Mouse (Mus musculus): ENCODE measurements around the gene Pdzd2. TPM values are rescaled to one million over a fixed set of nuclear protein-coding genes. Genes with fewer than 3 reads are reported as not detected.

The Pdzd2 gene
- polyA plus RNA-seq, 1 experiment from 2014 or later = 3.4 TPM

GRCm38 (mm10) chr15:12626930-12627329, 112.8 kb downstream of the Pdzd2 start:
- H3K9me3 ChIP-seq (replicated peaks; ENCODE audit: control insufficient read depth, low read length) = no peaks in the 10 kb centered on the region
- no peaks in the 10 kb centered on the region for H3K36me3 ChIP-seq (replicated peaks; ENCODE audit: control insufficient read depth, insufficient read depth, low read depth, low read length)
- no peak overlapping the region for H3K4me3 ChIP-seq (ENCODE audit: low read depth, low read length)
- no peaks in the 10 kb centered on the region for H3K4me1 ChIP-seq (ENCODE audit: control insufficient read depth, insufficient read depth, low read length)
- no peak overlapping the region for H3K9ac ChIP-seq (replicated peaks; ENCODE audit: low read length)
- no peaks in the 10 kb centered on the region for H3K27me3 ChIP-seq (ENCODE audit: control insufficient read depth, insufficient read depth, low read length)
- no peak overlapping the region for H3K27ac ChIP-seq (replicated peaks; ENCODE audit: low read depth, low read length)
- ATAC-seq (replicated peaks; ENCODE audit: insufficient number of reproducible peaks, low FRiP score, low TSS enrichment, low read depth) (no peak), DNase-seq (ENCODE audit: low spot score) (no peak)
- H3K4me2 ChIP-seq (ENCODE audit: low read depth, low read length) = no peak overlapping the region
- 78% methylated on average over 9 of the region's 9 CpGs for WGBS

- no peaks in the 10 kb centered on the region for H3K36me3 ChIP-seq (replicated peaks; ENCODE audit: control insufficient read depth, insufficient read depth, low read depth, low read length)
- no peak for DNase-seq (ENCODE audit: low spot score)
- no peaks in the 10 kb centered on the region for H3K9me3 ChIP-seq (replicated peaks; ENCODE audit: control insufficient read depth, low read length)
- 69% methylated on average over 8 of the region's 8 CpGs for WGBS
- no peak for ATAC-seq (replicated peaks; ENCODE audit: insufficient number of reproducible peaks, low FRiP score, low TSS enrichment, low read depth)
- H3K9ac ChIP-seq (replicated peaks; ENCODE audit: low read length) = no peak overlapping the region
- H3K4me2 ChIP-seq (ENCODE audit: low read depth, low read length) = no peak overlapping the region
- no peak overlapping the region for H3K27ac ChIP-seq (replicated peaks; ENCODE audit: low read depth, low read length)
- no peaks in the 10 kb centered on the region for H3K27me3 ChIP-seq (ENCODE audit: control insufficient read depth, insufficient read depth, low read length)
- H3K4me3 ChIP-seq (ENCODE audit: low read depth, low read length) = no peak overlapping the region
- no peaks in the 10 kb centered on the region for H3K4me1 ChIP-seq (ENCODE audit: control insufficient read depth, insufficient read depth, low read length)
These were observed 113.6 kb downstream of the Pdzd2 start for GRCm38 (mm10) chr15:12626166-12626565.

DNA sequence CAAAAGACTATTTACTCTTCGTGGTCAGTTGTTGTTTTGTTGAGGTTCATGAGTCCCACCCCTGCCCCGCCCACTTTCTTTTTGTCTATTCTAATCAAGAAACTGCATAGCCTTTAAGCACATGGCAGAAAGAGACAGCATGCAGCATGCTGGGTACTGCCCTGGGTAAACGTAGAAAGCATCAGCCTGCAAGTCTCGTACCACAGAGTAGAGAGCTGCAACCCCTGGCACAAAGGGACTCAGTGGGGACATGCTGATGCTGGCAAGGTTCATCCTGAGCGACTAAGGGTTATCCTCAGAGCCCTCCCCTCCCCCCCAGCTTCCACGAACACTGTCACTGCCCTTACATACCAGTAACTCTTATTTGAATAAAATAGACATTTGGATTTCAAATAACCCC, 114.2 kb downstream of the Pdzd2 start:
- Histone ChIP-seq H3K27ac (replicated peaks; ENCODE audit: low read depth, low read length) (no peak overlapping the region), H3K9ac (replicated peaks; ENCODE audit: low read length) (no peak overlapping the region), H3K4me3 (ENCODE audit: low read depth, low read length) (no peak overlapping the region), H3K9me3 (replicated peaks; ENCODE audit: control insufficient read depth, low read length) (no peaks in the 10 kb centered on the region), H3K4me1 (ENCODE audit: control insufficient read depth, insufficient read depth, low read length) (no peaks in the 10 kb centered on the region), H3K36me3 (replicated peaks; ENCODE audit: control insufficient read depth, insufficient read depth, low read depth, low read length) (no peaks in the 10 kb centered on the region), H3K27me3 (ENCODE audit: control insufficient read depth, insufficient read depth, low read length) (no peaks in the 10 kb centered on the region), H3K4me2 (ENCODE audit: low read depth, low read length) (no peak overlapping the region)
- DNase-seq (ENCODE audit: low spot score) (no peak), ATAC-seq (replicated peaks; ENCODE audit: insufficient number of reproducible peaks, low FRiP score, low TSS enrichment, low read depth) (no peak)
- 59% methylated on average over 6 of the region's 6 CpGs for WGBS

DNA sequence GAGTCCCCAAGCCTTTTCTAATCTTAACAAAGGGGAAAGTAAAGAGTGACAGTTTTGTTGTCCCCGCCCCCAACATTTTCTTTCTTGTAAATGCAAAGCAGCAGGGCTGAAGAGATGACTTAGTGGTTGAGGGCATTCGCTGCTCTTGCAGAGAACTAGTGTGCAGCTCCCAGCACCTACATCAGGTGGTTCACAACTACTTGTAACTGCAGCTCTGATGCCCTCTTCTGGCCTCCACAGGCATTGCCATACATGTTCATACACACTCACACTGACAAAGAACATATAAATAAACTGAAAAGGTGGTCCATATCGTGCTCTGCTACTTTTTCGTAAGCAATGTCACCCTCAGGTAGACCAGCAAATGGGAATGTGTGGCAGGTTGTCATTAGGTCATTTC, 116.2 kb downstream of the Pdzd2 start:
- DNase-seq (ENCODE audit: low spot score) (no peak), ATAC-seq (replicated peaks; ENCODE audit: insufficient number of reproducible peaks, low FRiP score, low TSS enrichment, low read depth) (no peak)
- no peaks in the 10 kb centered on the region for H3K36me3 ChIP-seq (replicated peaks; ENCODE audit: control insufficient read depth, insufficient read depth, low read depth, low read length)
- no peak overlapping the region for H3K9ac ChIP-seq (replicated peaks; ENCODE audit: low read length)
- 93% methylated on average over 4 of the region's 4 CpGs for WGBS
- no peaks in the 10 kb centered on the region for H3K27me3 ChIP-seq (ENCODE audit: control insufficient read depth, insufficient read depth, low read length)
- no peak overlapping the region for H3K4me3 ChIP-seq (ENCODE audit: low read depth, low read length)
- no peaks in the 10 kb centered on the region for H3K9me3 ChIP-seq (replicated peaks; ENCODE audit: control insufficient read depth, low read length)
- H3K4me1 ChIP-seq (ENCODE audit: control insufficient read depth, insufficient read depth, low read length) = no peaks in the 10 kb centered on the region
- H3K4me2 ChIP-seq (ENCODE audit: low read depth, low read length) = no peak overlapping the region
- no peak overlapping the region for H3K27ac ChIP-seq (replicated peaks; ENCODE audit: low read depth, low read length)

- H3K27ac ChIP-seq (replicated peaks; ENCODE audit: low read depth, low read length) = no peak overlapping the region
- H3K4me3 ChIP-seq (ENCODE audit: low read depth, low read length) = no peak overlapping the region
- H3K9ac ChIP-seq (replicated peaks; ENCODE audit: low read length) = no peak overlapping the region
- no peaks in the 10 kb centered on the region for H3K4me1 ChIP-seq (ENCODE audit: control insufficient read depth, insufficient read depth, low read length)
- ATAC-seq (replicated peaks; ENCODE audit: insufficient number of reproducible peaks, low FRiP score, low TSS enrichment, low read depth) (no peak), DNase-seq (ENCODE audit: low spot score) (no peak)
- H3K9me3 ChIP-seq (replicated peaks; ENCODE audit: control insufficient read depth, low read length) = no peaks in the 10 kb centered on the region
- H3K27me3 ChIP-seq (ENCODE audit: control insufficient read depth, insufficient read depth, low read length) = no peaks in the 10 kb centered on the region
- no peaks in the 10 kb centered on the region for H3K36me3 ChIP-seq (replicated peaks; ENCODE audit: control insufficient read depth, insufficient read depth, low read depth, low read length)
- 90% methylated on average over 5 of the region's 5 CpGs for WGBS
- no peak overlapping the region for H3K4me2 ChIP-seq (ENCODE audit: low read depth, low read length)
These were observed 117.0 kb downstream of the Pdzd2 start for GRCm38 (mm10) chr15:12622701-12623100.

GRCm38 (mm10) chr15:12622093-12622643, 117.6 kb downstream of the Pdzd2 start:
- Histone ChIP-seq H3K27ac (replicated peaks; ENCODE audit: low read depth, low read length) (no peak overlapping the region), H3K4me1 (ENCODE audit: control insufficient read depth, insufficient read depth, low read length) (no peaks in the 10 kb centered on the region), H3K4me2 (ENCODE audit: low read depth, low read length) (no peak overlapping the region), H3K27me3 (ENCODE audit: control insufficient read depth, insufficient read depth, low read length) (no peaks in the 10 kb centered on the region), H3K9me3 (replicated peaks; ENCODE audit: control insufficient read depth, low read length) (no peaks in the 10 kb centered on the region), H3K36me3 (replicated peaks; ENCODE audit: control insufficient read depth, insufficient read depth, low read depth, low read length) (no peaks in the 10 kb centered on the region), H3K9ac (replicated peaks; ENCODE audit: low read length) (no peak overlapping the region), H3K4me3 (ENCODE audit: low read depth, low read length) (no peak overlapping the region)
- DNase-seq (ENCODE audit: low spot score) = no peak
- ATAC-seq (replicated peaks; ENCODE audit: insufficient number of reproducible peaks, low FRiP score, low TSS enrichment, low read depth) = no peak
- WGBS = 61% methylated on average over 7 of the region's 7 CpGs

GRCm38 (mm10) chr15:12619273-12619672, 120.5 kb downstream of the Pdzd2 start:
- Histone ChIP-seq H3K4me1 (ENCODE audit: control insufficient read depth, insufficient read depth, low read length) (no peaks in the 10 kb centered on the region), H3K4me3 (ENCODE audit: low read depth, low read length) (no peak overlapping the region), H3K9ac (replicated peaks; ENCODE audit: low read length) (no peak overlapping the region), H3K27me3 (ENCODE audit: control insufficient read depth, insufficient read depth, low read length) (no peaks in the 10 kb centered on the region), H3K27ac (replicated peaks; ENCODE audit: low read depth, low read length) (no peak overlapping the region), H3K9me3 (replicated peaks; ENCODE audit: control insufficient read depth, low read length) (no peaks in the 10 kb centered on the region), H3K36me3 (replicated peaks; ENCODE audit: control insufficient read depth, insufficient read depth, low read depth, low read length) (no peaks in the 10 kb centered on the region), H3K4me2 (ENCODE audit: low read depth, low read length) (no peak overlapping the region)
- WGBS = 80% methylated on average over 8 of the region's 8 CpGs
- no peak for ATAC-seq (replicated peaks; ENCODE audit: insufficient number of reproducible peaks, low FRiP score, low TSS enrichment, low read depth)
- no peak for DNase-seq (ENCODE audit: low spot score)

DNA sequence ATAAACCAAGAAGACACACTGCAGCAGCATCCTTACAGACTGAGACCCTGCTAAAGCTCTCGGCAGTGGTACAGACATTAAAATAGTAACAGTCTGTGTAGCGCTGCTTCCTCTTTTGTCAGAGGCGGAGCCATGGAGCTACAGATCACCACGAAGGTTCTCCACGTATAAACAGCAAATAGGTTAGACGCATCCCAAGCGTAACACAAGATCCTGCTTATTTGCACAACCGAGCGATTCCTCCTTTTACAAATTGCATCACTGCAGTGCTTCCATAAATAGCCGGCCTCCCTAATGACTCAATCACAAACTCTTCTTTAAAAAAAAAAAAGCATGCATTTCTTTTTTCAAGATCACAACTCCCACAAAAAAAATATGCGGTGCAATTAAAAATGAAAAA, 122.1 kb downstream of the Pdzd2 start:
- Histone ChIP-seq H3K9ac (replicated peaks; ENCODE audit: low read length) (no peak overlapping the region), H3K36me3 (replicated peaks; ENCODE audit: control insufficient read depth, insufficient read depth, low read depth, low read length) (no peaks in the 10 kb centered on the region), H3K9me3 (replicated peaks; ENCODE audit: control insufficient read depth, low read length) (no peaks in the 10 kb centered on the region), H3K4me1 (ENCODE audit: control insufficient read depth, insufficient read depth, low read length) (no peaks in the 10 kb centered on the region), H3K4me3 (ENCODE audit: low read depth, low read length) (no peak overlapping the region), H3K4me2 (ENCODE audit: low read depth, low read length) (no peak overlapping the region), H3K27ac (replicated peaks; ENCODE audit: low read depth, low read length) (no peak overlapping the region), H3K27me3 (ENCODE audit: control insufficient read depth, insufficient read depth, low read length) (no peaks in the 10 kb centered on the region)
- ATAC-seq (replicated peaks; ENCODE audit: insufficient number of reproducible peaks, low FRiP score, low TSS enrichment, low read depth) (no peak), DNase-seq (ENCODE audit: low spot score) (no peak)
- 83% methylated on average over 11 of the region's 11 CpGs for WGBS

Data from embryonic facial prominence, embryonic 11.5 days (tissue).